Mouse (Mus musculus) spleen, adult 2 months (tissue): ENCODE data around the gene P2ry12.

Source experiments
- CTCF ChIP-seq: fragments of 200-500 bp; IDR thresholded peaks from 2 replicates; pipeline ENCODE4 v1.5.1; 2011; ENCODE audit warnings: mild to moderate bottlenecking, inconsistent platforms; ENCODE audit not compliant: insufficient read depth, insufficient read length, insufficient replicate concordance; ENCODE audit errors: extremely low read depth
- POLR2A ChIP-seq: fragments of 200-500 bp; IDR thresholded peaks from 2 replicates; pipeline ENCODE4 v1.6.1; 2011; ENCODE audit warnings: low read depth, low read length, inconsistent platforms

DNA sequence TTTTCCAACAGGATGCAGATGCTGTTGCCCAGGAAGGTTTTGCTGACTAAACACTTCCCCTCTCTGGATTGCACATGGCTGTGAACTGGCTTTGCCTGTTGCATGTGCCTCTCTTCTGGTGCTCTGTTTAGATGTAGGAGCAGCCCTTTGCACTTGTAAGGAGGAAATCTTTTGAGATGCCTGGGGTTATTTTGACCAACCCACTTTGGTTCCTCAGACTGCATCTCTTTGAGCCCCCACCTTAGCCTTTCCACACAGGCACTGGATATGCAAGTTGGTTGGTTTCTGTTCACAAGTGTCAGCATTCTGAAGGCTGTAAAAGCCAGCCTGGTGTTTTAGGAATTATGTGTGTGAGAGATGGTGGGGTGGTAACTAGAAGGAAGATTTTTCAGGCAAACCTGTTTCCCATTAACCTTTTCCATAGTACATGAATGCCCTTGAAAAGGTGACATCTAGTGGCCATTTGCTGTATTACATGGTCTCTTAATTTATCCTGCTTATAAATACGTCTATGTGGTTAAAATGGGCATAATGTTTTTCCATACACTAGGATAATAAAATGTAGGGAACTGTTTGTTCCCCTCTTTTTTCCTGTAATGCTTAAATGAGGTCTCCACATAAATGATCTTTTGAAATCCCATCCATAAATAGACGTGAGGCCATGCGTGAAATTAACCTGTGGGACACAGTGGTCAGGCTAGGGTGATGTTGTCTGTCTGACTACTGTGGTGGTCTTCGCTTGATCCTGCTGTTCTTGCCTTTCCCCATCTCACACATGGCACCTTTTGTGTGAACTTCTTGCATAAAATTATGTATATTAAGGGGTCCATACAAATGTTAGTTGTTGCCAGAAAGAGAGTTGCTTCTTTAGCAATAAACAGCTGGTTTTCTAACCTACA, 53.8 kb downstream of the P2ry12 start:
- TF ChIP-seq CTCF (no peak), POLR2A (no peak)
